Mouse (Mus musculus): ENCODE data around the gene Myt1l.

The Myt1l gene

DNA sequence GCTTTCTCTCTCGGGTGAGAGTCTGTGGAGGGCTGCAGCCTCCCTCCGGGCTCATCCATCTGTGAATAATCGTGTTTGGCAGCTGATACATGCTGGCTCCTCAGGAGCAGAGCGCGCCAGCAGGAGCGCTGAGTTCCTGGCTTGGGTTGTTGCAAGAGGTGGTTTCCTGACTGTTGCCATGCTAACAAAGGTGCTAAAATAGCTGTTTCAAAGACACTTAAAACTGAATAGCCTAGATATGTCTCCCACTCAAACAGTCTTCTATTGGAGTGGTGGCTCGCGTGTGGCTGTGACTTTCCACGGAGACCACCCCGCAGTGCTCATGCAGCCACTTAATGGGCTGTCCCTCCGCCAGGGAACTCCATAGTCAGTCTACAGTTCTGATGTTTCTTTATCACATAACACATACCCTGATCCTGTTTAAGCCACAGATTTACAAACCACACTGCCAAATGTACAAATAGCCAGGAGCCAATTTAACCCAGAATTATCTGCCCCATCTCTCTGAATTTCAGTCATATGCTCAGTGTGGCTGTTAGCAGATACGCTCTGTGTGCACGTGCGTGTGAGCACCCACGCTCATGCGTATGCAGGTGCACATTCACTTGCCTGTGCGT is 195.6 kb downstream of the Myt1l start:
- DNase-seq (ENCODE audit: low spot score) = peak; percentile 64

DNA sequence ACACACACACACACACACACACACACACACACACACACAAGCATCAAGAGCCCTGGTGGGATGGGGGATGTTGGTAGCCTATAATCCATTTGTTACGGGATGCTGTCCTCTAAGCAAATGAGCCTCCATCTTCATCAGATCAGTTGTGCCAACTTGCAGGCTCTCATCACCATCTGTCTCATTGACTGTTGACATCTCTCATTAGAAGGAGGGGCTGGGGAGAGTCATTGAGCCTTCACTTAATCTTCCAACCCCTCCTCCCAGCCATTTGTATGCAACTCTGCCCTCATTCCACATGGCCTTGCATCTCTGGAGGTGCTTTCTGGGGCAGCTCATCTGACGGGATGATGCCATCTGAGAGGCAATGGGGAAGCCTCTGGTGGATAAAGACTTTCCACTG is 200.1 kb downstream of the Myt1l start:
- DNase-seq (ENCODE audit: low spot score) = no peak

DNA sequence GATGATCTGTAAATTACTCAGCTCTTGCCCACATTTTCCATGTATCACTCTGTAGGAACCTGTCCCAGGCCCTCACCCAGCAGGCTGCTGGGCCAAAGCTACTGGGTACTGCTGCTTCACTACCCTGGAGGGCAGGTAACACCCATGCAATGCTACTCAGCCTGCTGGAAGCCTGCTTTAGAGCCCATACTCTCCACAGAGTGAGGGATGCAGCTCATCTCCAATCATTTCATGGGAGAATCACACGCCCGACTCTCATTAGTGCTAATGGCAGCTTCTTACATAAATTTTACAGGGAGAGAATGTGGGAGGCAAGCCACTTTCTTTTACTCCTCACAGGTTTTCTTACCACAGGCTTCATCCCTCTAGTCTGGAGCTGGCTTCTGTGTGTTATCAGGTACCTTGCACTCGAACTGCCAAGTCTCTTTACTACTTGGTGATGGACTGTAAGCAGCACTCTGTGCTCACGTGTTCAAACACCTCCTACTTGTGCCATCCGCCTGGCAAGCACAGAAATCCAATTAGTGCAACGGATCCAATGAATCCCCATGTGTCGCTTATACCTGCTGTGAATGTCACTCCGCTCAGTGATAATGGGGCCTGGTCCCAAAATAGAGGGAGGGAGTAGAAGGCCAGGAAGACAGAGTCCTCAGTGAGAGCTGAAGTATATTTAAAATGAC is 212.3 kb downstream of the Myt1l start:
- DNase-seq (ENCODE audit: low spot score) = no peak

DNA sequence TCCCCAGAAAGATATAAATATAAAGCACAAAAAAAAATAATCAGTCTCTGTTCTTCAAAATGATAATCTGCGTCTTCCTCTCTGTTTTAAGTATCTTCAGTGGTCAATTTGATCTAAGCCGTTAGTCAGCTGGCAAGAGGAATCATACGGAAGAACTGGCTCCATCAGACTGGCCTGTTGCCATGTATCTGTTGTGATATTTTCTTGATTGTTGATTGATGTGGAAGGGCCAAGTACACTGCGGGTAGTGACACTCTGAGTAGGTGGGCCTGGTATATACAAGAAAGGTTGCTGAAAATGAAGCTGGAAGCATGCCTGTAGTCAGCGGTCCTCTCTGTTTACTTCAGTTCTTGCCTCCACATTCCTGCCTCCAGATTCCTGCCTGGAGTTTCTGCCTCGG is 213.0 kb downstream of the Myt1l start:
- no peak for DNase-seq (ENCODE audit: low spot score)

DNA sequence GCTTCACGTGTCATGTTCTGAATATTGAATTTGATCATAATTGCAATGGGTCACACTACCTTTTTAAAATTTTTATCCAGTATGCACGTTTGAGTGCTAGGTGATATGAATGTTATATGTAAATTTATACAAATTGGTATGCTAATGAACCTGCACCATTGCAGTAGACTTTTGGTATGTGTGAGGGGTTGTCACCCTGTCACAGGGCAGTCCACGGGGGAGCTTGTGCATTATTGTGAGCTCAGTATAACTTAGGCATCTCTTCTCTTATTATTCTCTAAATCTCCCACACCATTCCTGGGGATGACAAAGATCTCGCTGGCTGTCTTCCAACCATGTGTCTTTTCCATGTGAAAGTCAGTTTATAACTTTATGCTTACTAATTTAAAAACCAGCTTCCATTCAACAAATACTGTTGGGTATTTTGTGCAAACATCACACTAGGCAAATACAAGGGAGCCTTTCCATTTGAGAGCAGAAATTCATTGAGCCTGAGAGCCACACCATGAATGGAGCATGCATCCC is 222.5 kb downstream of the Myt1l start:
- no peak for DNase-seq (ENCODE audit: low spot score)

DNA sequence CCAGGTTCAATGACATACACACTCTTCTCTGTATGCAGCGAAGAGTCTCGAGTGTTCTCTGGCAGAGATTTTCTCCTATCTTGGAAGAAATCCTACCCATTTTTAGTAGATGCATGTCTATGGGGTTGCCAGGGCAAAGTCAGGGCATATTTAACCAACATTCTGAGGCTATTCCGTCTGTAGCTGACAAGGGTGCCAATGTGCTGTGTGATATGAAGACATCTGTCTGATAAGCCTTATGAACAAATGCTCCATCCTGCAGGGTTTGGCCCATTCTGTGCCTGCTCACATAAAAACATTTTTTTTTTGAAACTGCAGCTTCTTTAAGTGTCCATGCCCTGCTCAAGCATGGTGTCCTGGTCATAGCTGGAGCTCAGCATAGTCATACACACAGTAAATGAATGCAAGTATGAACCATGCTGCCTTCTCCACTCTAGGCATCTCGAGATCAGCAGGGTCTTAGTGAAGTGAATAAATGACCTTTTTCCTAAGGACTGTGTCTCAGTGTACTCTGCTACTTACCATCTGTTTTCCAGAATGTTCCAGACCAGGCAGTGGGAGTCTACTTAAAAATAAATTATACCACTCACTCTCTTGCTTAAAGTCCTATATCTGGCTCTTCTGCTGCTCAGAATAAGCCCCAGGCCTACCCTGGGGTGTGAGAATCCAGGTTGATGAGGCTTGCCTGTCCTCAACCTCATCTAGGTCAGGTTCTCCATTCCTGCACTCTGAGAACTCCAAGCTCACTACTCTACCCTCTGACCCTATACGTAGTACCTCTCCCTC is 227.1 kb downstream of the Myt1l start:
- DNase-seq (ENCODE audit: low spot score) = no peak

DNA sequence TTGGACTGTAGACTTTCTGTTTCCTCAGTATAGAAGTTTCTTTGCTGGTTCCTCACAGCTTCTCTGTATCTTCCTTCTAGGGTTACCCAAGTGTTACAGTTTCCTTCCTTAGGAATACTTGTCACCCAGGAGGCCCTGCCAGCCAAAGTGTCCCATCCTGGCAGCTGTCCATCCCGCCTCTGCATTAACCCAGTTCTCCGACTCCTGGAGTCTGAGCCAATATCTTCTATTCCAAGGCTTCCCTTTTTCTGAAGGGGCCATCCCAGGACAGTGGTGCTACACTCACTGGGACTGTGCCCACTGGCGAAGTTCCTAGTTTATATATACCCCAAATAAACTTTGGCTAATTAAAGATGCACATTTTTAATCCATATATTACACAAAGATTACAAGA is 227.7 kb downstream of the Myt1l start:
- DNase-seq (ENCODE audit: low spot score) = no peak

DNA sequence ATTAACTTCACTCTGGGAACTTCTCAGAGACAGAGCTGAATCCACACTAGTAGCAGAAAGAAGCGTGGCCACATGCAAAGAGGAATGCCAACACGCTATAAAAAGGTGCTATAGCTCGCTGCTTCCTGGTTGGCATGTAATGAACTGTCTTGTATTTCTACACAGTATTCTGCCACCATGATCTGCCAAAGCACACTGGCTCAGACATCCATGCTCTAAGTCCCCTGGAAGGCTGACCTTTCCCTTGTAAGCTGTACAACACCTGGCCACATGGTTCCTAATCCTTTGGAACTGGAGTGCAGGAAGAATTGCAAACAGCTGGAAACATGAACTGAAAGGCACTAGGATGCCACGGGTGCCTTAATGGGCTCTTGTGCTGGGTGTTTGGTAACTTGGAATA is 232.4 kb downstream of the Myt1l start:
- DNase-seq (ENCODE audit: low spot score) = no peak

DNA sequence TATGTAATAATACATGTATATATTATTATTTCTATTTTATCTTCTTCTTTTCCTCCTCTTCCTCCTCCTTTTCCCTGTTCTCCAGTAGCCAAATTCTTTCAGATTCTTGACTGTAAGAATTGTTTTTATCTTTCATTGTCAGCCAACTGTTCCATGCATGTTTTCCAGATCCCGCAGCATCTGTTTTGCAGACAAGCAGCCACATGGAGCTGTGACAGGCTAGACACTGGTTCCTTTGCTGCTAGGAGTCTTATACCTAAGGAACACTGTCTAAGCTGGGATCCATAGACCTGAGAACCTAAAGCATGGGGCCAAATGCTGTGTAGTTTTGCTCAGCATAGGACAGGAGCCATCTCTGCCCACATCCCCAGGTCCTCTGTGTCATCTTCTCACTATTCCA is 238.0 kb downstream of the Myt1l start:
- no peak for DNase-seq (ENCODE audit: low spot score)

DNA sequence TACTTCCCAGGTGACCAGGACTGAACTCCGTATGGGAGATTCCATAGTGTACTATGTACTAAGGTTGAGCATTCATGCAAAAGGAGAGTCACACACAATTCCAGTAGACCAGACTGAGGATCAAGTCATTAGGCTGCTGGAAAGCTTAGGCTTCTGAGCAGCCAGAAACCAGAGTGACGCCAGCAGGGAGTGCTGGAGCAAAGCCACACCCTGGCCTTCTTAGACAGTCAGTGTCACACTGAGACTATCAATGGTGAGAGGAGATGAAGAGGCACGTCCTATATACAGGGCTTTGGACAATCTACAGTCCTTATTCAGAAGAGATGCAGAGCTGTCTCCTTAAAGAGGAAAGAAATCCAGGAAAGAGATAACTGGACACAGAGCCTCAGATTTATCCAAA is 243.6 kb downstream of the Myt1l start:
- no peak for DNase-seq (ENCODE audit: low spot score)

DNA sequence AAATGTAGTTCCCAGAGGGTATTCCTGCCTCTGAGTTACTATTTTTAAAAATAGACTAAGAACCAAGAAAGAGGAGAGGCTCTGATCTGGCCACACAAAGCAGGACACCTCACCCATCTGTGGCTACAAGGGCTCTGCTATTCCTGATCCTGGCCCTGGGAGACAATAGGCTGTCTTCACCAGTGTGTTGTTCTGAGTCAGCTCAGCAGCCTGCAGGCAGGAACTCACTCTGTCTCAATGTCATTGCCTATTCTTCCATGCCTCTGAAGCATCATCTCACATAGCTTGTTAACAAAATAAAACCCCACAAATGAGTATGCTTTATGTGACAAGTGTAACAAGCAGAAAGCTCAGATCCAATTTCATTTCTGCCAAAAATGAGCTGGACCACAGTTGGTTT is 244.2 kb downstream of the Myt1l start:
- no peak for DNase-seq (ENCODE audit: low spot score)

DNA sequence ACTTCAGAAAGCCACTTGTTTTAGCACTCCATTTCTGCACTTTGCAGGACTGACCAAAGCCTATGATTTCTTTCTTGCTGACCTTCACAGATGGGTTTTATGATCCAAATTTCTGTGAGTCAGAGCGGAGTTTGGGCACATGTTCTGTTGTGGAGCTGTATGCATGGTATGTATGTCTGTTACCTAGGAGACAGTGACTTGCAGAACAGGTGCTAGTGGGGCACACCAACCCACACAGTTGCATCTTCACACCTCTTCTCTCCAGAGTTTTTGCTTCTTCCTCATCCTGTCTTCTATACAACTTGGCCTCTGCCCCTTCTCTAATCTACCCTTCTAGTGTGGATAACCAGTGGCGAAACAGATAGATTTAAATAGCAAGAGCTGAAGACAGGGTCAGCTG is 250.7 kb downstream of the Myt1l start:
- DNase-seq (ENCODE audit: low spot score) = no peak

DNA sequence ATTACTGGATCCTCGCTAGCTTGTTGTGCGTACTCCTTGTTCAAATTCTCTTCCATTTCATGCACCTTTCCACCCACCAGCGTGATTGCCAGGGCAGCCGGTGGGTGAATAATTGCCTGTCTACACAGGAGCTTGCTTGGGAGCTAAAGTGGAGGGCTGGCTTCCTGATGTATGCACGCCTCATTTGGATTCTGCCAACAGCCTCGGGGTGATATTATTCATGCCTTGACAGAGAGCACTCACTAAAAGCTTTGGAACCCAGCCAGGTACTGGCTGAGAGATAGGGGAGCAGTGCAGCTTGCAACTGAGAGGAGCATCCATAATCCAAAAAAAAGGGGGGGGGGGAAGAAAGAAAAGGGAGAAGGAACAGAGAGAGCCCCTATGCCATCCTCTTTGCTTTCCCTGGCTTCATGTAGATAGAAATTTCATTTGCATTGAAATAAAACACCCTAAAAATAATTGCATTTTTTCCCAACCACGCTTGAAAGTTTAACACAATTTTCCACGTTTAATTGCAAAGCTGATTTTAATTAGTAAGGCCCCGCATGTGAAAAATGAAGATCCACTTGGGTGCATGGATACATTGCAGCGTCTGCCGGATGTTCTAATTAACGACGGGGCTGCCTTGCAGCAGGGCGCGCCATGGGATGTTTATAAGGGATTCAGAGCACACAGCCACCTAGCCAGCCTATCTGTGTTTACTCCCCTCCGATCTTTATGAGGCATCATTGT is 261.3 kb downstream of the Myt1l start:
- DNase-seq (ENCODE audit: low spot score) = peak; percentile 82

DNA sequence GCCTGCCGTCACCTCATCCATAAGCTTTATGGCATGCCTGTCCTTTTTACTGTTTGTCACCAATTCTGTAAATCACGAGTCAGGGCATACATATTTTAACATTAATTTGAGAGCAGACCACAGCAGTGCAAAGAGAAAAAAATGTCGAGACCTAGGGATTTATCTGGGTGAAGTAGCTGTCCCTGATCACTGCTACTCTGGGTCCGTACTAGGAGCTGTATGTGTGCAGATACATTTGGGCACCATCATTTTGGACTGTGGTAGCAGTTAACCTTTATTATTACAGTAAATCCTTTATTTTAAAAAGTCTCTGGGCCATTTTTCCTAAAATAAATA is 261.8 kb downstream of the Myt1l start:
- no peak for DNase-seq (ENCODE audit: low spot score)

DNA sequence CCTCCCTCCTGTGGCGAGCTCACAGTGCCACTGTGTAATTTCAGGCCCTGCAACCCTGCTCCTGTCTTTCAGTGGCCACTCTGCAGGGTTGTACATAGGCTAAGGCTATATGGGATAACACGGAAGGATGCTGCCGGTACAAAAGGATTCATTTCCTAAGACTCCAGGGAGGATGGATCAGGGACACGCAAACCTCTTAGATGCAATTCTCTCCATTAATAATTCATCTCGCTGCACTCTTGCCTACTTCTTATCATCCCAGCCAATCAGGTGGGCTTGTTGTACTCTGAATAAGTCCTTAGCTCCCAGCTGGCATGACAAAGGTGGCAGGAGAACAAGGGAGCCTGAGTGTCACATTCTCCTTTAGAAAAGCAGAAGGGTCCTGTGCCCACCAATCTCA is 264.8 kb downstream of the Myt1l start:
- no peak for DNase-seq (ENCODE audit: low spot score)

DNA sequence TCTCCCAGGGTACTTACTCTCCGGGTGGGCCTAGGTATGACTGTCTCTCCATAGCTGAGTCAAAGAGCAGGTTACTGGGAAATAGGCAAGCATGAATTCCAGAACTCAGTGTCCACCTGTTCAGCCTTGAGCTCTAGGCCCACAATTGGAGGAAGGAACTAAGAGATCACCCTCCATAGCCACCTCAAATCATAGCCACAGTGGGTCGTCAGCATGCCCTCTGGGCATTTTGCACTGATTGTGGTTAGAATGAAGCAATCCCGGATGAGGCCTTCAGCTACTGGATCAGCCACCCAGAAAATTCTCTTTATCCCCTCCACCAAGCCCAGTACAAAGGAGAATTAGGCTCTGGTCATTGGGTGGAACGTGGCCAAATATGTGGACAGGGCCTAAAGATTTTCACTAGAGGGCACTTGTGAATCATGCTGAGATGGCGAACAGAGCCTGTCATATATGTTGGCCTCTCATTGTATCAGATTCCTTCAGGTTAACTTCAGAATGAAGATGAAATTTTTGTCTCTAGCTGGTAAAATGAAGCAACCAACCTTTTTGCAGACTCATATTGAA is 267.0 kb downstream of the Myt1l start:
- DNase-seq (ENCODE audit: low spot score) = no peak

DNA sequence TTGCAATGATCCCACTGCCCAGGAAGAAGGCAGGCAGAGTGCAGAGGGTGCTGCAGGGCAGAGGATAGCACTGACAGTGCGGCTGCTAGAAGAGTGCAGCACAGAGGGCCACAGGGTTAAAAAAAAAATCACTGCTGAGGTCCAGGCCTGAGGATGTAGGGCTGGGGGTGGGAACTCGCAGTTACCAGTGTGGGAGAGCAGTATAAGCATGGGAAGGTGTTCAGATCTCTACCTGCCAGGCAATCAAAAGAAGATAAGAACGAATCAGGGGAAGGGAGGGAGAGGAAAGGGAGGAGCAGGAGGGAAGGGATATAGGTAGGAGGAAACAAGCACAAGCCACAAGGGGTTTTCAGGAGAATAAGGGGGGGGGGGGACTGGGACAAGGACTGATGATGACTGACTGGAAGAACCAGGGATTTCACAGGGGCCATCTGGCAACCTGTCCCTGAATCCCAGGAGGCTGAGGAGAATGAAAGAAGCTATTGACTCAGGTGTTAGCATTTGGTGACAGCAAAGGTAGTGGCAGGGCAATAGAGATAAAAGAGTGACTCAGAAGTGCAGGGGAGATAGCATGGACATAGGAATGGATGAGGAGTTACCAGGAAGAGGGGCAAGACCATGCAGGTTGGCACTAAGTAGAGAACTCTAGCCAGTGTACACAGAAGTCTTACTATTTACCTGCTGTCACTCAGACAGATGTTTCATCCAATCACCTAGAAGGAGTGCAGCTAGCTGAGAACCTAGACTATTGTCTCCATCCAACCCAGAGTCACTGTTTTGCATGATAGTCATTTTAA is 270.6 kb downstream of the Myt1l start:
- DNase-seq (ENCODE audit: low spot score) = no peak

DNA sequence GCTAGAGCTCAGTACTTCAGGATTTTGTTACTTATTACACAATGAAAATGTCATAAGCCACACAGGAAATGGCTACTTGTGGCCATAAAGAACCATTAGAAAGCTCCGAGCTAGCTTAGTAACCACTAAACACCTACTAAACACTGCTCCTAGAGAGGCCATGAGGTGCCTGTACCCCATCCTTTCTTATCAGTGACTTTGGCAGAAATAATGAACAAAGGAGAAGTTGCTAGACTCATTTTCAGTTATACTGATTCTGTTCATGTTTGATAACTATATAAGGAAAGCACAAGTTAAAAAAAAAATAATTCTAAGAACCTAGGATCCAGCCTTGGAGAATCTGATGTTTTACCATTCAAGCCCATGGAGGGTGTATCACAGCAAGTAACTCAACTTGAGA is 278.2 kb downstream of the Myt1l start:
- DNase-seq (ENCODE audit: low spot score) = no peak

DNA sequence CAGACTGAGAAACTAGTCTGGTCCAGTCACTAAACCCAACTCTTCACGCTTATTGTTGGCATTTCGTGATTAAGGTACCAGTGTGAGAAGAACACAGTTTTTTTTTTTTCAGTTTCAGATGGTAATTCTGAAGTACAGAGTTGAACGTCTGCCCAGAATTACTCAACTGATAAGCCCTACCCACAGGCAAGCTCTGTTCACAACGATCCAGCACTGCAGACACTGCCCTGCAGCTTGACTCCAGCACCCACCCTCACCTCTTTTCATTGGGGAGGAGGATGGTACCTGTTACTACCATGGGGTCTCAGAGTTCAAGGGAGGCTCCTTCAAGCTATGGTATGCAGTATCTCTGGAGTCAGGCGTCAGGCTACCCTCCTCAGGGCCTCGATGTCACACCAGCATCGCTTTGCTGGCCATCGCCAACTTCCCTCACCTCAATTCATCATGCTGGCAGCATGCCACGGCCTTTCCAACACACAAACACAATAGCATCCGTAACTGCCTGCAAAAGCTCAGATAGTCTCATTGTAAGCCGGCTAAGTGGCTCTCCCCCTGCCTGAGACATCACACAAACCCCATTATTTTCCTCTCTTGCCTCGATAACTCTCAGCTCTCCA is 281.5 kb downstream of the Myt1l start:
- no peak for DNase-seq (ENCODE audit: low spot score)

DNA sequence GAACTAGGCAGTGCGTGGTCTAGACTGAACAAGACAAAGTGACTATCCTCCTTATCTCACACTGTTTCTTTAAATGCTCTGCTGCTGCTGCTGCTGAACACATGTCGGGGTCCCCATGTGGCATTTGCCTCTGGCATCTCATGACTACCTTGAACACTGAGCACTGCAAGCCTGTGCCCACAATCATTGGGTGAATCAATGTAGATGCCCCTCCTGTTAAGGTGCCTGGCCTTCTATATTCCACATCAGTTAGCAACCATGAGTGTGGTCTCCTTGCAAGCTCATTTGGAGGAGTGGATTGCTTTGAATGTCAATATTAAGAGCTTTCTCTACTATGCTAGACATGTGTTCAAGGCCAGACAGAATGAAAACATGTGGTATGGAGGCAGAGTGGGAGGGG is 287.3 kb downstream of the Myt1l start:
- DNase-seq (ENCODE audit: low spot score) = no peak

DNA sequence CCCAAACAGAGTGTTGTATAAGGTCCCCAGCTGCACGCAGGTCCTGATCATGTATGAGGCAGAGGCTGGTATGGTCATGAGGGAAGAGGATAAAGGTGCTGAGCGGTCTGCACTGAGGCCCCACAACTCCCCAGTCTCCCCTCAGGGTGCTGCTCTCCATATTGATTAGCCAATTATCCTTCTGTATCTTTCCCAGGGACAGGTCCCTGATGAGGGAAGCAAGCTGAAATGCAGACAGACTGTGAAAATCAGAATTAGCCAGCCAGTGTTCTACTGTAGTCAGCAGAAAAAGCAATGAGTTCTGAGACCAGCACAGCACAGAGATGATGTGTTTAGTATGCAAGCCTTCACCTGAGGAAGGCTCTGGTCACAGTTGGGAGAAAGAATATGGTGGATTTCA is 287.9 kb downstream of the Myt1l start:
- no peak for DNase-seq (ENCODE audit: low spot score)

All from left cerebral cortex, adult 11 months (tissue).